Mouse (Mus musculus) erythroblast, adult 5-6 weeks (primary cell): ENCODE data around the gene Fosl2. TPM values are rescaled to one million over a fixed set of nuclear protein-coding genes. Genes with fewer than 3 reads are reported as not detected.
A peak's percentile ranks its signal among the peaks of the same experiment; 100 is the strongest.
"Not testable (repeated sequence)": the region's sequence is repeated elsewhere in the genome, so short reads cannot be mapped to it uniquely, and the experiment has no call there.

ENCODE experiments used
- ATAC-seq: replicated peaks from 2 replicates; pipeline ENCODE4 v1.8.0; 2016; ENCODE audit warnings: moderate number of reproducible peaks, mild to moderate bottlenecking, moderate TSS enrichment, inconsistent platforms; ENCODE audit not compliant: poor library complexity, low FRiP score, severe bottlenecking
- total RNA-seq, 2 experiments: library from RNA; stranded (forward) in 1 of 2; stranded (reverse) in 1 of 2; fragments of 150-400 nt in 1 of 2; fragments of 200-764, 138-1000 nt in 1 of 2; gene quantifications; 2 replicates each; pipeline versions ENCODE4 v1.2.3 to v1.2.4; 2015 to 2017; ENCODE audit warnings: low replicate concordance in 2 of 2

Gene Fosl2
- total RNA-seq, 2 experiments from 2014 or later, result 4.3 to 11.7 TPM

DNA sequence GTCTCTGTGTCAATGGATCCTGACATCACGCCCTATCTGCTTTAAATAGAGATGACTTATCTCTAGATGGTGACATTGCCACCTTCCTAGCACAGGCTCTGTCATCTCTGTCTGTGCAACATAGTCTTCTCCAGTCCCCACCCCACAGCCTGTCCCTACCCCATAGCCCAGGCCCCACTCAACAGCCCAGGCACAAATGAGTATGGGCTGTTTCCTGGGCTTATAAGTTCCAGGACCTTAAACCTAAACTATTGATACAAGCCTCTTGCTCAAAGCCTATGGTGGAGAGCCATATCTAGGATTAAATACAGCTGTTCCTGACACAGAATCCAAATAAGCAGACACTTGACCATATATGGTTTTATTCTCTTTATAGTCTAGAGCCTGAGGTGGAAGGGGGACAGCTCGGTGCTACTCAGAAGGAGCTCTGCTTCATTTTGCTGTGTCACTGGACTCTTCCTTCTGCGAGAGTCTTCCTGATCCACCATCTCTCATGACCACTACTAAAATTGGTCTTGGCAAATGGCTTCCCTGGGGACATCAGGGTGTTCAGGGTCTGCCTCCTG is 28.0 kb downstream of the Fosl2 start:
- ATAC-seq, result no peak

DNA sequence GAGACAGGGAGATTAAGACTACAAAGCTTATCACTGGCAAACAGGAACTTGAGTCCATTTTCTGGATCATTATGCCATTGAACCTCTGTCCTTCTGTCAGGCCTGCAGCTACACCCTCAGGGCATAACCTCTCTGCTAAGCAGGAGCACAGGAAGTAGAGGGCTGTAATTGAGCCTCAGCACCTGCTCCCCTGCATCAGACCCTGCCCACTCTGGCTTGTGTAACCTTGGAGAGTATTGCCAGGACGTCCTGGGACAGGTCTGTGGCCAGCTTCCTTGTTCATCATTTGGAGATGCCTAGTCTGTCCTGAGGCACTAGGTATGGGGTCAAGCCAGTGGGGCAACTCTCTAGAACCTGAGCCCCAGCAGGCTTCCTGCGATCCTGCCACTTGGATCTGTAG is 36.6 kb downstream of the Fosl2 start:
- no peak for ATAC-seq

DNA sequence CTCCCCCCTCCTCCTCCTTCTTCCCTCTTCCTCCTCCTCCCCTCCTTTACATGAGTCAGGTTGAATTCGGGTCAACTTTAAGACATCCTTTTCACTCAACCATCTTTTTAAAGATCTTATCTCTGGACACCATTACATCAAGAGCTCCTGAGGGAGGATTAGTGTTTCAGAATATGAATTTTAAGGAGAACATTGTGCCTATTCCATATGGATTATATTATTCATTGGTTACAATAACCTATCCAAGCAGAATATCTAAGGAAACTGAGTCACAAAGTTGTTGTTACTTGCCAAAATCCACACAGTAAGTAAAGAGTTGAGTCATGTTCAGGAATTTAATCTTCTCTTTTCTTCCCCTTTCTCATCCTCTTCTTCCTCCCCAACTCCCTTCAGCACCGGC is 41.2 kb downstream of the Fosl2 start:
- no peak for ATAC-seq

DNA sequence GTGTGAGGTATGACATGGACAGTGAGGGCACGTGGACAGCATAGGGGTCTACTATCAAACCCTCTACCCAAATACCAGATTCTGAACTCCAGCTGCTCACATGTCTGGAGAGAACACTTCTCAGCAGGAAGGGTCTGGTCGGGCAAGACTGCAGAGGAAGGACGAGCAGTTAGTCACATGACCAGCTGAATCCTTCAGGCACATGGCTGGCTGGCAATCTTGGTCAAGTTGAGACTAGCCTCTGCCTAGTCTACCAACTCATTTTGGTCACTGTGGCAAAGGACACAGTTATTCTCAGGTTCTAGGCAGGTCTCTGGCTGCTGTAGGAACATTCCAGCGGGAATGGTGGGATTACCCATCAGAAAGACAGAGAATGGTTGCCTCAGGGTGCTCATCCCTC is 42.1 kb downstream of the Fosl2 start:
- no peak for ATAC-seq

DNA sequence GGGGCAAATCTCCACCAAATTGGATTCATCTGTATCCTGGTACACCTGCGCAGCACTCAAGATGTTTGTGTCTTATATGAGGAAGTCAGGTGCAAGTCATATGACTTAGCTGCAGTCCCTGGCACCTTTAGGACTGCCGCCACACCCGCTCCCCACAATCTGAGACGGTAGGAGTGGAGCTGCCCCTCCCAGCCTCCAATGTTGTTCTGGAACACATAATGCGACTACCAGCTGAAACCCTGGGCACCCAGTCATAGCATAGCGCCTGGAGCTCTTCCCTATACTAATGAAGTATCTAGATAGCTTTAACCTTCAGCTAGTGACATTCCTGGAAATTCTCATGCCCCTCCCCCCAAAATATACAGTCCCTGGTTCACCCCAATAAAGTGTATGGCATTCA is 43.1 kb downstream of the Fosl2 start:
- ATAC-seq, result not testable (repeated sequence)

DNA sequence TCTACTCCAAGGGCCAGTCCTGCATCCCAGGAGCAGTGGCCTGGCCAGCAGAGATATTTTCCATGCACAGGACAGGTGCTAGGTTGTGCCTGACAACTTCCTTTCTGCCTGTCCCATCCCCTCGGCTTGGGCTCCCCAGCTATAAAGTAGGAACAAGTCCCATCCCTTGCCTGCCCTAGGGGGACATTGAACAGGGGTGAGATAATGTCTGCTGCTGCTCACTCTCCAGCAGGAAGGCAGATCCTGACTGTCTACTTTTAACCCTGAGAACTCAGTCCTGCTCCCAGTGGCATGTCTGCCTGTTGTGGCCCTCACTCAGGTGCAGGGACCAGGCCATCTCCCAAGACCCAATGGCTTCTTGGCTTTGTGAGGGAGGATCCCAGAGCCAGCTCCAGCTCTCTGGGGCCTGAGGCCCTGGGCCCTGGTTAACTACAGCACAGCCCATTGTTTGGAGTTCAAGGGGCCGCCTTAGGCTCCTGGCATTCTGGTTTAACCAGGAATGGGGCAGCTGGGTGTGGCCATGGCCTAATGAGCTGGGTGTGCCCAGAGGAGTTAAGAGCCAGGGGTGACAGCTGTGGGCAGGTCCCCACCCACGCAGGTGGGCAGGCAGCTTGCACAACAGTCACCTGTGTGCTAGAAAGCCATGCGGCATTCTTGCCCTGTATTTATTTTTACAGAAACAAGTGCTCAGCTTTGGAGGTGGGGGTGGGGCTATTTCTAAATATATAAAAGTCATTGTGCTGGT is 47.5 kb downstream of the Fosl2 start:
- no peak for ATAC-seq

DNA sequence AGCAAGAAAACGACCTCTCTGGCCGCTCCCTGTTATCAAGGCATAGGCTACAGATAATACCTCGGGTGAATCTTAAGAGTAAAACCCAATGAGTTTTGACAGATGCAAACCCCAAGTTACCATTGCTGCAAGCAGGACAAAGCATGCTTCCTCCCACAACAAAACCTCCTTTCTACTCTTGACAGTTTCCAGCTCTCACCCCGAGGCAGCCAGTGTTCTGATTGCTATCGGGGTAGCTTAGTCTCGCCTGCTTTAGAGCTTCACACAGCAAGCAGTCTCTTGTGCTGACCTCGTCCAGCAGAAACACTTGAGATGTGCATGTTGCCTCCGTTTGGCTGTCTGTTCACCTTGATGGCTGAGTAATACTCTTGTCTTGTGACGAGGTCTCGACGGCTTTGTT is 52.1 kb downstream of the Fosl2 start:
- no peak for ATAC-seq

DNA sequence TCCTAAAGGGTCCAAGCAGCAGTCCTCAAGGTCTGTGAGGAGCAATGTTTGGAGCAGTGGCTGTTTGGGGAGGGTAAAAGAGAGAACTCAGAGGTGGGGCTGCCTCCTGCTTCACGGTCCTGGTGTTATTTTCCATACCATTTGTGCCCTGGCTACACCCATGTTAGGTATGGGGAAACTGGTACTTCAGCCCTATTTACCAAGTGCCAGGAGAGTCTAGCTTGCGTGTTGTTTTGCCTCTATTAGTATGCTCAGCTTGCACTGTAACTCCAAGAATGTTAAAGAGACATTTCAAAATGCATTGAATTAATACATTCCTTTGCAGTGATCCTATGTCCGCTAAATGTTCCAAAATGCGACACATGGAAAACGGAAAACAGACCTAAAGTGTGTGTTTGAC is 55.7 kb downstream of the Fosl2 start:
- ATAC-seq, result no peak

DNA sequence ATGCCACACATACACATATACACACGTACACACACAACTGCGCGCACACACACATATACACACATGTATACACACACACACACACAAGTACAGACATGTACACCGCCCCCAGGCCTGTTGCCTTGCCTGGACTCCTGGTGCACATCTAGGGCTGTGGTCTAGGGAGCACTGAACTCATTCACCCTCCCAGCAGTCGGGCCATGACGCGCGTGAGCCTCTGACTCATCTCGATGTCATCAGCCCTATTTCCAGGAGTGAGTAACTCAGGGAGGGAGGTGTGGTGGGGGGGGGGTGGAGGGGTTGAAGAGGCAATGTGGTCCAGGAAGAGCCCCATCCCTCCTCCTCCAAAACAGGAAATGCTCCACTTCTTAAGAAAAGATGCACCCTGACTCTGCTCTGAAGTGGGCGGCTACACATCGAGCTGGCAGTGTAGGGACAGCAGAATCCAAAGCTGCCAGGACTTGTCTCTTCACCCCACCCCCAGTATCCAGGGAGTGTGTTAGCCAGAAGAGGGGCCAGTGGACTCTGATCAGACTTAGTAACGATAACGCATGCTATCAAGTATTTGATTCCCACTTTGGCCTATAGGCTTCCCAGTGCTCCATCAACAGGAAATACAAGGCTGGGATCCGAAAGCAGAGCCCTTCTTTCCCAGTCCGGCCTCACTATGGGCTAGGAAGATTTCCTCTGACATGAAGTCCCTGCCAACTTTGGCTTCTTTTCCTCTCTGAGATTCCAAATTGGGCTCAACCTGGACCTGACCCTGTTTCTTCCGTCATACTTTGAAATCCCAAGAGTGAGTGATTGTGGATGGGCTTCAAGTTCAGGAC is 56.6 kb downstream of the Fosl2 start:
- no peak for ATAC-seq

DNA sequence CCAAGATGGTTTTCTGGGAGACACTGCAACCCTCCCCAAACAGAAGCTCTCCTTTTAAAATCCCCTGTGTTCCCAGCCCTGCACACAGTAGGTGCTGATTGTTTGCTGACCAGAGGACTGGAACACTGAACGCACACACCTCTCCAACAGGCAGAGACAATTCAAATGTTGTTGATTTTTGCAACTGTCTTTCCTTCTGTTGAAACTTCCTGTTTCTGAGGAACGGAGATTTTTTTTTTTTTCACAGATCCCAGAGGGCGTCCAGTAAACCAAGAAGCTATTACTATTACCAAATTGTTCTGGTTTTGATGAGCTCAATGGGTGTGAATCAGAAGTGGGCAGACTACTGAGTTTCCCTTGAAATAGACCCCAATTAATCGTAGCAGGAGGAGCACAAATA is 58.6 kb downstream of the Fosl2 start:
- no peak for ATAC-seq

DNA sequence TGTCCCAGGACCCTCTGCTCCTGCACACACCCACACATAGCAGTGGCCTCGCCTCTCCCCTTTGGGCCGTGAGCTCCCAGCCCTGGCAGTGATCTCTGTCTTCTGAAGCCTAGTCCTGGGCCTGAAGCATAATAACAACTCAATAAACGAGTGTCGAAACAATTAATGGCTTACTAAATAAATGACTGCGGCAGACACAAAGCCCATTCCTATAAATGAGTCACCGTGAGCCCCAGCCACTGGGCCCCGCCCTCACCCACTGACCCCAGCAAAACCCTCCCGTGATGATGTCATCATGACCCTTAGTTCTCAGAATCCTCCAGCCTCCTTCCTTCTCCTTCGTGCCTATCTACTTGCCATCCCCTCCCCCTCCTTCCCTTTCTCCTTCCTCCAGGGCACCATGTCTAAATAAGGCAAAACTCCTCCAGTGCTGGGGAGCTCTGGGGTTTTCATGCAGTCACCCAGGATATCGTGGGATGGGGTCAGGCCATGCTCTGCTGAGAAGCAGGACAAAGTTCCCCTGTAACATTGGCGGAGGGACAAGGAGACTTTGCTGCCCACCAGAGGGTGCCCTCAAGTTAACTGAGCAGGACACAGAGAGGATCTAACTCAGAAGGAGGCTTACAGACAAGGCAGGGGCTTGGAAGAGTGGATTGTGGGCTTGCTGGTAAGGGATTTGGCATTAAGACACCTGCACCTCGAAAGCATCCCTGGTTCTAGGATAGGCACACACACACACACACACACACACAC is 60.4 kb downstream of the Fosl2 start:
- ATAC-seq, result no peak

DNA sequence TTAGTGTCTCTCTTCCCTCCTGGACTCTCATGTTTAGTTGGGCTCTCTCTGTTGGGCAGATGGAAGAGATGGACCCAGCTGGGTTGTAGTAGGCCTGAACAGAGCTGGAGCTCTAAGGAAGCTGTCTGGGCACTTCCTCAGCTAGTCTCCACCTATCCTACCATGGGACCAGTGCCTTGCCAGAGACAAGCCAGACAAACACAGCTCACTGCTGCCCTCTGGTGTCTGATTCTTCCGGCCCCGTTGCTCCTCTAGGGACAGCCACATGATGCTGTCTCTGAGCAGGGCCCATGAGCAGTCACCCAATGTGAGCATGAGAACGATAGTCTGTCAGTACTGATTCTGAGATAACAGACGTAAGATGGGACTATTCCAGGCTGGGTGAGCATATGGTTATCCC is 62.1 kb downstream of the Fosl2 start:
- peak; percentile 83; the same call in 1 of the 2 replicates for ATAC-seq

DNA sequence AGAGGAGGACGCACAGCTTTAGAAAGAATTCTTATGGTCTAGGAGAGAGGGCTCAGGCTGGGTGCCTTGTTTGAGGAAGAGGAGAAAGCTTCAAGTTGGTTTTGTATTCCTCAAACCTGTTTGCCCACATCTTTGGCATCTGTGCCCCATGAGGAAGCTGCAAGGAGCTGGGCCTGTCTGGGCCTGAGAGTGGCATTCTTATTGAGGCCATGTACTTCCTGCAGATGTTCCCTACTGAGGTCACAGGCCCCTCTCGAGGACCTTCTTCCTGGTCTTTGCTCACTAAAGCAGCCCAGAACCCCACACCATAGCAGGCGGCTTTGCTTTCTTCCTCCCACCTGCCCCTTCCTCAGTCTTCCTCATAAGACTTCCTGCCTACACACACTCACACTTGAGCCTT is 63.5 kb downstream of the Fosl2 start:
- ATAC-seq, result no peak

DNA sequence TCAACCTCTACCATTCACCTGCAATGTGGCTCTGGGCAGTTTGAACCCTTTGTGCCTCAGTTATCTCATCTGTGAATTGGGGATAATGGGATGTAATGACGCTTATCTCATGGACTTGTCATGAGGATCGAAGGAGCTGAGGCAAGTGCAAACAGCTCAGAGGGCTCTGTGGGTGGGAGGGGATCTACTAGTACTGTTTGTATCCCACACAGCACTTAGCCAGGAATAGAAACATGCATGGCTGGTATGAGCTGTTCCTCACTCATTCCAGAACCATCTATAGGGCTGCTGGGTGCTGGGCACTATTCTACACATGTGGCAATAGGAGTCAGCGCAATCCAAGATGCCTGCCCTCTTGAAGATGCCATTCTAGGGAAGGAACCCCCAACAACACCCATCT is 64.0 kb downstream of the Fosl2 start:
- no peak for ATAC-seq

DNA sequence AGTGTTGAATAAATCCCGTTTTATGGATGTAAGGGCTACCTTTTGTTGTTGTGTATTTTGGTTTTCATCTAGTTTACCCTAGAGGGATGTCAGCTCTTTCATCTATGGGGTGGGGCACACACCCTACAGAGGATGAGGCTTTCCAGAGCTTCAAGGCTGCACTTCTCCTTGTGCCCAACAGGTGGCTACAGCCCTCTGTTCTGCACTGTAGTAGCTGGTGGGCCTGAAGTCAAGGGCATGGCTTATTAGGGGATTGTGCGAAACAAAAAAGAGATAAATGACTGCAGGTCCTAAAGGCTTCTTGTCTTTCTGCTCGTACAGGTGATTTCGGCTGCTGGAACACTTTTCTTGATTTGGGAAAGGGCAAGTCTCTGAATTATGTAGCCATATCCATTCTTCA is 69.1 kb downstream of the Fosl2 start:
- ATAC-seq, result no peak

DNA sequence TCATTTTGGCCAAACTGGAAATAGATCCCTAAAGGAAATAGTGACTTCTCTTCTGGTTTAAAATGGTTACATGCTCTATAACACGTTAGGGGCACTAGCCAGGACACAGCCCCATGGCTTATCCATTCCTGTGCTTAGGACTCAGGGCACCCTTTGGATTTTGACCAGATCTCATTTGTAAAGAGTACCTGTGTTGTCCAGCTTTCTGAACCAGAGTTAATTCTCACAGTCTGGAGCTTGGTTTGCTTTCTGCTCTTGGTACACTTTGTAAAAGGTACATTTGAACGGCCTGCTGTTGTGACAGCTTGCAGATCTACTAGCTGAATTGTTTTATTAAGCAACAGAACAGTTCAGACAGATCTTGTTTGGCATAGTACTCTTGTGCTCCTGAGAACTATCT is 71.1 kb downstream of the Fosl2 start:
- ATAC-seq, result no peak
